8 mouse cellular contexts compared by ENCODE assay signal in genomic region chr15:97844037-97845034, GRCm38 (mm10). TPM values are rescaled to one million over a fixed set of nuclear protein-coding genes. Genes with fewer than 3 reads are reported as not detected.
A peak's percentile ranks its signal among the peaks of the same experiment; 100 is the strongest.
DNase-seq lines count a peak whose midpoint lies in the region; ATAC-seq and TF ChIP-seq lines count a peak whose summit lies in the region.

Gene Hdac7, minus strand, starts transcription at chr15:97844502.

- TF ChIP-seq CTCF in intestine, postnatal 0 days (IDR thresholded peaks at IDR 0.05; ENCODE audit: low read depth), result no peak
- no peak for TF ChIP-seq CTCF in lung, postnatal 0 days (IDR thresholded peaks at IDR 0.05)

- H3K27ac ChIP-seq in intestine, embryonic 14.5 days (ENCODE audit: low read depth), result no peak within 1 kb of the TSS
- no peak within 1 kb of the TSS for H3K27ac ChIP-seq in intestine, postnatal 0 days (ENCODE audit: low read depth, low read length)
- H3K27ac ChIP-seq in intestine, embryonic 15.5 days, result no peak within 1 kb of the TSS
- no peak within 1 kb of the TSS for H3K27ac ChIP-seq in lung, postnatal 0 days (ENCODE audit: low read length)

- H3K4me2 ChIP-seq in intestine, embryonic 14.5 days (ENCODE audit: low read length), result no peak within 1 kb of the TSS
- H3K4me2 ChIP-seq in intestine, postnatal 0 days (replicated peaks; ENCODE audit: low read depth), result no peak within 1 kb of the TSS
- H3K4me2 ChIP-seq in intestine, embryonic 15.5 days (replicated peaks), result no peak within 1 kb of the TSS
- no peak within 1 kb of the TSS for H3K4me2 ChIP-seq in lung, postnatal 0 days (replicated peaks; ENCODE audit: low read depth, low read length)

- no peaks in the 10 kb centered on the region for H3K9me3 ChIP-seq in intestine, embryonic 14.5 days (ENCODE audit: control insufficient read depth, low read length)
- no peaks in the 10 kb centered on the region for H3K9me3 ChIP-seq in intestine, postnatal 0 days (ENCODE audit: control insufficient read depth)
- H3K9me3 ChIP-seq in intestine, embryonic 15.5 days, result no peaks in the 10 kb centered on the region
- H3K9me3 ChIP-seq in lung, postnatal 0 days (ENCODE audit: low read length), result no peaks in the 10 kb centered on the region

- no peak within 1 kb of the TSS for H3K4me3 ChIP-seq in intestine, embryonic 14.5 days (ENCODE audit: low read depth, low read length)
- H3K4me3 ChIP-seq in intestine, postnatal 0 days (ENCODE audit: low read depth, low read length), result no peak within 1 kb of the TSS
- H3K4me3 ChIP-seq in intestine, embryonic 15.5 days (replicated peaks), result no peak within 1 kb of the TSS
- H3K4me3 ChIP-seq in lung, postnatal 0 days (ENCODE audit: low read depth, low read length), result no peak within 1 kb of the TSS

- no peak for TF ChIP-seq EP300 in lung, postnatal 0 days (IDR thresholded peaks at IDR 0.05)

- WGBS in intestine, embryonic 14.5 days, result 64% methylated on average over 19 of the region's 19 CpGs
- WGBS in intestine, postnatal 0 days, result 73% methylated on average over 19 of the region's 19 CpGs
- WGBS in intestine, embryonic 15.5 days, result 71% methylated on average over 19 of the region's 19 CpGs
- WGBS in lung, postnatal 0 days, result 74% methylated on average over 19 of the region's 19 CpGs

- H3K27me3 ChIP-seq in intestine, embryonic 14.5 days (replicated peaks; ENCODE audit: control insufficient read depth, insufficient read depth, low read length), result no peaks in the 10 kb centered on the region
- no peaks in the 10 kb centered on the region for H3K27me3 ChIP-seq in intestine, postnatal 0 days (replicated peaks; ENCODE audit: control insufficient read depth, insufficient read depth, low read length)
- no peaks in the 10 kb centered on the region for H3K27me3 ChIP-seq in intestine, embryonic 15.5 days (replicated peaks)
- H3K27me3 ChIP-seq in lung, postnatal 0 days (replicated peaks; ENCODE audit: insufficient read depth, low read length), result no peaks in the 10 kb centered on the region

- no peaks in the 10 kb centered on the region for H3K36me3 ChIP-seq in intestine, embryonic 14.5 days (ENCODE audit: control insufficient read depth, insufficient read depth, low read length)
- H3K36me3 ChIP-seq in intestine, postnatal 0 days (ENCODE audit: control insufficient read depth, insufficient read depth), result no peaks in the 10 kb centered on the region
- no peaks in the 10 kb centered on the region for H3K36me3 ChIP-seq in intestine, embryonic 15.5 days
- H3K36me3 ChIP-seq in lung, postnatal 0 days (ENCODE audit: insufficient read depth, low read length), result no peaks in the 10 kb centered on the region

- no peak for ATAC-seq in intestine, embryonic 14.5 days (replicated peaks; ENCODE audit: low FRiP score, low TSS enrichment, low read depth)
- ATAC-seq in intestine, postnatal 0 days, result no peak
- no peak for ATAC-seq in intestine, embryonic 15.5 days
- ATAC-seq in lung, postnatal 0 days, result no peak

- H3K4me1 ChIP-seq in intestine, embryonic 14.5 days (replicated peaks; ENCODE audit: control insufficient read depth, insufficient read depth, low read length), result peaks cover 18% of the 10 kb centered on the region
- no peaks in the 10 kb centered on the region for H3K4me1 ChIP-seq in intestine, postnatal 0 days (replicated peaks; ENCODE audit: control insufficient read depth, insufficient read depth, low read length)
- H3K4me1 ChIP-seq in intestine, embryonic 15.5 days (replicated peaks), result peaks cover 14% of the 10 kb centered on the region
- peaks cover 16% of the 10 kb centered on the region; the same call in 1 of the 2 replicates for H3K4me1 ChIP-seq in lung, postnatal 0 days (ENCODE audit: insufficient read depth, low read depth, low read length)

- DNase-seq in intestine, embryonic 14.5 days (ENCODE audit: low spot score), result no peak
- DNase-seq in adrenal gland, postnatal 36 days, result no peak
- DNase-seq in gastrocnemius, postnatal 4 days (ENCODE audit: low spot score in 2 of 2), result no peak
- DNase-seq in lung, postnatal 0 days (ENCODE audit: low spot score), result peak; percentile 58
- DNase-seq in thymus, postnatal 36 days, result peak; percentile 87 to 94
- no peak for DNase-seq in ovary, postnatal 10 days (ENCODE audit: low spot score)

- no peak within 1 kb of the TSS for H3K9ac ChIP-seq in intestine, embryonic 14.5 days (ENCODE audit: low read length)
- no peak within 1 kb of the TSS for H3K9ac ChIP-seq in intestine, postnatal 0 days (ENCODE audit: low read depth, low read length)
- H3K9ac ChIP-seq in intestine, embryonic 15.5 days, result no peak within 1 kb of the TSS
- H3K9ac ChIP-seq in lung, postnatal 0 days (replicated peaks; ENCODE audit: low read depth), result no peak within 1 kb of the TSS

RNA-seq across cellular contexts. Expression of gene Hdac7, which starts in this region (rescaled TPM):
- 28.3 and 30.2 TPM in 2 replicates for polyA plus RNA-seq in intestine, embryonic 14.5 days (2014; fragmentation: Nextera tagmentation; extraction: Ambion mirVana)
- polyA plus RNA-seq in intestine, postnatal 0 days (2015; fragmentation: Nextera tagmentation; extraction: Ambion mirVana), result 7.8 and 9.2 TPM in 2 replicates
- 10 to 100 TPM; 63.5 to 67.2 TPM for total RNA-seq in adrenal gland, postnatal 36 days (2021)
- 10 to 100 TPM; 53.6 to 57.9 TPM for total RNA-seq in gastrocnemius, postnatal 4 days (2021)
- polyA plus RNA-seq in intestine, embryonic 15.5 days (2015; fragmentation: Nextera tagmentation; extraction: Ambion mirVana), result 18.0 and 20.6 TPM in 2 replicates
- 43.2 and 52.1 TPM in 2 replicates for polyA plus RNA-seq in lung, postnatal 0 days (2015; fragmentation: Nextera tagmentation; extraction: Ambion mirVana)

Comparison
In these comparisons a context has a peak if more than half of its experiments do, and no peak if none do; other contexts are left out.
1. DNase-seq: peak in lung, postnatal 0 days (single experiment) and thymus, postnatal 36 days (2 of 2); none in intestine, embryonic 14.5 days (single experiment), adrenal gland, postnatal 36 days (0 of 2), gastrocnemius, postnatal 4 days (0 of 2) and ovary, postnatal 10 days (single experiment).